Mouse (Mus musculus): ENCODE results near the gene Gak. TPM values are rescaled to one million over a fixed set of nuclear protein-coding genes. Genes with fewer than 3 reads are reported as not detected.
A peak's percentile ranks its signal among the peaks of the same experiment; 100 is the strongest.

Gak gene
- polyA plus RNA-seq, 1 experiment from 2014 or later = 48.1 TPM

DNA sequence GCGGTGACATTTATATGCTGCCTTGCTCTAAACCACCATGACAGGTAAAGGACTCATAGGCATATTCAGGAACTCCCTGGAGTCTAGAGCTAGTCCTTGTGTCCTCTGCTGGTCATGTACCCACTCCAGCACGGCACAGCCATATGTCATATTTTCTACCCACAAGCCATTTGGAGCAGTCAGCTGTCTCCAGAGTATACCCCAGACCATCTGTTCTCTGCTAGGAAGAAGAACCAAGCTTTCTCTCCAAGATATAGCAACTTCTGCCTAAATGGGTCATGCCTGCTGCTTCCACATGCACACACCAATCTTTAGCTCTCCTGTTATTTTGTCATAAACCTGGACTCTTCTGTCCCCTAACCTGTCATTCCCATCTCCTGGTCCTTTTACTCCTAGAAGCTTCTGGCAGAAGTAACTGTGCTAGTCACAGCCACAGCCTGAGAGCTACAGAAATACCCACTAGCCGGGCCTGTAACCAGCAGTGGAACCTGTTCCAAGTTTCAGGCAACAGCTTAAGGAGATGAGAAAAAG is 48.1 kb downstream of the Gak start:
- ATAC-seq (ENCODE audit: insufficient number of reproducible peaks, insufficient read depth, low FRiP score, low TSS enrichment, low read depth) = no peak
- no peaks in the 10 kb centered on the region for H3K4me1 ChIP-seq (replicated peaks)
- WGBS = 93% methylated on average over 3 of the region's 3 CpGs
- no peak overlapping the region for H3K4me3 ChIP-seq (replicated peaks)
- H3K4me2 ChIP-seq = no peak overlapping the region
- no peaks in the 10 kb centered on the region for H3K9me3 ChIP-seq
- no peak overlapping the region for H3K27ac ChIP-seq
- H3K27me3 ChIP-seq = no peaks in the 10 kb centered on the region
- peaks cover 91% of the 10 kb centered on the region for H3K36me3 ChIP-seq
- no peak overlapping the region for H3K9ac ChIP-seq (replicated peaks)

DNA sequence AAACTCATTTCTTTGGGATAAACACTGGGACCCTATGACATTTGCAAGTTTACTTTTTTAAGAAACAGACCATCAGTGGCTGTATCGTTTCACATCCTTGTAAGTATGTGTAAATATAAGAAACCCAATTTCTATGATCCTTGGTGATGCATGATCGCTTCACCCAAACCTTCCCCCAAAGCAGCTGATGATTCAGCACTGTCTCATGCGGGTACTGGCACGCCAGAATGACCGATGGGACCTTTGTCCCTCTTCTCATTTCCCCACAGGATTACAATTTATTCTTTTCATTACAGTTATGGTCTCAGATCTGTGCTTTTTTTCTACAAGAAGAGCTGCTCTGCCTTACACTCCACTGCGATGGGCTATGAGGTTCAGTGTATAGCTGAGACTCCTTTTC is 56.5 kb downstream of the Gak start:
- H3K27ac ChIP-seq = no peak overlapping the region
- WGBS = 94% methylated on average over 6 of the region's 6 CpGs
- H3K4me1 ChIP-seq (replicated peaks) = no peaks in the 10 kb centered on the region
- no peak overlapping the region for H3K4me3 ChIP-seq (replicated peaks)
- no peak overlapping the region for H3K9ac ChIP-seq (replicated peaks)
- no peaks in the 10 kb centered on the region for H3K9me3 ChIP-seq
- no peak overlapping the region for H3K4me2 ChIP-seq
- no peak for ATAC-seq (ENCODE audit: insufficient number of reproducible peaks, insufficient read depth, low FRiP score, low TSS enrichment, low read depth)
- peaks cover 98% of the 10 kb centered on the region for H3K36me3 ChIP-seq
- no peaks in the 10 kb centered on the region for H3K27me3 ChIP-seq

DNA sequence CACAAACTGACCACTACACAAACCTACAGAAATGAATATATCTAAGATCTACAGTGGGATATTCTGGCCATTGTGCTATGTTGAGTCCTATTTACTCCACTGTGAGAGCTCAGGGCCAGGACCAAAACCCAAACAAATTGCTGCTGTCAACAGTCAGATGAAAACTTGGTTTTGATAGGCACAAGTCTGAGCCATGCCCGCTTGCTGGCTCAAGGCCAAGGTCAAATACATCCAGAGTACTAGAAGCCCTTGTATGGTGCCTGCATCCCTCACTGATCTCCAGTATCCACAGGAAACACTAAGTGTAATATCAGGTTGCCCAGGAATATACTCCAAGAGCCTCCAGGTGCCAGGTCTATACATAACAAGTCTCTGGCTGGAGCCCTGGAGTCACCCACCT is 58.6 kb downstream of the Gak start:
- Histone ChIP-seq H3K4me2 (no peak overlapping the region), H3K4me1 (replicated peaks) (no peaks in the 10 kb centered on the region), H3K4me3 (replicated peaks) (no peak overlapping the region), H3K36me3 (peaks cover 94% of the 10 kb centered on the region), H3K27me3 (no peaks in the 10 kb centered on the region), H3K9me3 (no peaks in the 10 kb centered on the region), H3K27ac (no peak overlapping the region), H3K9ac (replicated peaks) (no peak overlapping the region)
- WGBS = 95% methylated on average over 1 of the region's 1 CpGs
- ATAC-seq (ENCODE audit: insufficient number of reproducible peaks, insufficient read depth, low FRiP score, low TSS enrichment, low read depth) = no peak

DNA sequence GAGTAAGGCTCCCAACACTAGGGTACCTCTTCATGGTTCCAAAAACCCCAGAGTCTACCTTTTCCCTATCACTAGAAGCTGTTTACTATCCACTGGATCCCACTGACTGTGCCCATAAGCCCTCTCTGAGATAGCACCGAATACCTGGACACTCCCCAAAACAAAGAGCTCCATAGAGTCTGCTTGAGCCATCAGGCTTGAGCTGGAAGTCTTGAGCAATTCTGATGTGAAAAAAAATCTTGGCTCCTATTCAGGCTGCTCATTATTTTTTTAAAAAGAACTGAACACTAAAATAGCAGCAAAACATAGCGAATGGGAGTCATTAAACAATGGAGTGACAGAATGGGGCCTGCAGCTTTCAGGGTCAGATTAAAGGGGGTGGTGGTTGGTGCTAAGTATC is 62.5 kb downstream of the Gak start:
- Histone ChIP-seq H3K9ac (replicated peaks) (no peak overlapping the region), H3K9me3 (no peaks in the 10 kb centered on the region), H3K4me3 (replicated peaks) (no peak overlapping the region), H3K4me1 (replicated peaks) (no peaks in the 10 kb centered on the region), H3K4me2 (no peak overlapping the region), H3K27ac (no peak overlapping the region), H3K27me3 (no peaks in the 10 kb centered on the region), H3K36me3 (peaks cover 57% of the 10 kb centered on the region)
- ATAC-seq (ENCODE audit: insufficient number of reproducible peaks, insufficient read depth, low FRiP score, low TSS enrichment, low read depth) = no peak
- 96% methylated on average over 2 of the region's 2 CpGs for WGBS

DNA sequence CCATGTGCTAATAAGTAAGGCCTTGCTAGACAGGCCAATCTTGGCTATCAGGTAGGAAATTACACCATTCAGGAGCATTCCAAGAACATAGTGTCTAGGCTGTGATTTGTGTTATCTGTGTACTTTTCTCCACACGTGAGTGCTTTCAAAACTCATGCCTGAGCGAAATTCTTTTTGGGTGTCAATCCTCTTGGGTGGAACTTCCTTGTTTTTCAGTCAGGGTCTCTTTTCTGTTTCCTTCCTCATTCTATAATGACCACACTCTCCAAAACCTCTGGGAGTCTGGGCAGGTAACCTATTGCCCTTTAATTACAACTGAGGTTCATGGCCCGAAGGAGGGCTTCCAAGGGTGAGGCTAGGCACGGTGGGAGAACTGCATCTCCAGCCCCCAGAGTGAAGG is 63.0 kb downstream of the Gak start:
- no peak for ATAC-seq (ENCODE audit: insufficient number of reproducible peaks, insufficient read depth, low FRiP score, low TSS enrichment, low read depth)
- Histone ChIP-seq H3K4me1 (replicated peaks) (no peaks in the 10 kb centered on the region), H3K4me3 (replicated peaks) (no peak overlapping the region), H3K36me3 (peaks cover 51% of the 10 kb centered on the region), H3K9me3 (no peaks in the 10 kb centered on the region), H3K4me2 (no peak overlapping the region), H3K9ac (replicated peaks) (no peak overlapping the region), H3K27me3 (no peaks in the 10 kb centered on the region), H3K27ac (no peak overlapping the region)
- WGBS = 86% methylated on average over 4 of the region's 4 CpGs

DNA sequence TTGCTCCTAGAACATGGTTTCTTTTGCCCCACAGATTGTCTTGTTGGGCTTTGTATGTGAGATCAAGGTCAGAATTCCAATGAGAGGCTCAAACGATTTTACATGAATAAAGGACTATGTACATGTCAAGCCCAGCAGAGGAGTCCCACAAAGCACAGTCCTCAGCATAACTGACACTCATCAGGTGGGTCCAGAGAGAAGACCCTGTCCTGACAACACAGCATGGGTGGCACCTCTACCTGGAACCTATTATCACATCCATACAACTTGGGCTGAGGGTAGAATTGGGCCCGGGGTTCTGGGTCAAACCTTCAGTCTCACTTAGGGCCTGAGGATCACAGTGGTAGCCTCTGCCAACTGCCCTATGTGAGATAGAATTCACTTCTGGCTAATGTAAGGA is 64.2 kb downstream of the Gak start:
- Histone ChIP-seq H3K9me3 (no peaks in the 10 kb centered on the region), H3K9ac (replicated peaks) (no peak overlapping the region), H3K36me3 (peaks cover 40% of the 10 kb centered on the region), H3K27ac (no peak overlapping the region), H3K4me2 (no peak overlapping the region), H3K4me3 (replicated peaks) (no peak overlapping the region), H3K27me3 (no peaks in the 10 kb centered on the region), H3K4me1 (replicated peaks) (no peaks in the 10 kb centered on the region)
- no peak for ATAC-seq (ENCODE audit: insufficient number of reproducible peaks, insufficient read depth, low FRiP score, low TSS enrichment, low read depth)
- 95% methylated on average over 2 of the region's 2 CpGs for WGBS

DNA sequence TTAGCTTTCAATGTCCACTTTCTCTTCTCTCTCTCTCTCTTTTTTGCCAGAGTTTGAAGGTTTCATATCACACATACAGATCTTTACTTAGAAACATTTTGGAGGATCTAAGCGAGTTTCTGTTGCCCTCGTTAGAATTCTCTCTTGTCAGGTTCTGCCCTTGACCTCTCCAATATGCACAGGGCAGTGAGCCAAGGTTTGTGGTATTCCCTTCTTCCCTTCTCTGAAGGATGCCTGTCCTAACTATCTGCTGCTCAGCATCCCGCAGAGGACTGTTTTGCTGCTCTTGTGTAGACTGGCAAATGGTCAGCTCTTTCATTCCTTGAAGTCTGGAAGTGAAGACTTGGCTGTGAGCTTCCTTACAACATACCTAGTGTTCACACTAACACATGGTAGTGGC is 65.2 kb downstream of the Gak start:
- 83% methylated on average over 3 of the region's 3 CpGs for WGBS
- Histone ChIP-seq H3K4me3 (replicated peaks) (no peak overlapping the region), H3K4me1 (replicated peaks) (no peaks in the 10 kb centered on the region), H3K27me3 (no peaks in the 10 kb centered on the region), H3K27ac (no peak overlapping the region), H3K4me2 (no peak overlapping the region), H3K36me3 (peaks cover 30% of the 10 kb centered on the region), H3K9me3 (no peaks in the 10 kb centered on the region), H3K9ac (replicated peaks) (no peak overlapping the region)
- no peak for ATAC-seq (ENCODE audit: insufficient number of reproducible peaks, insufficient read depth, low FRiP score, low TSS enrichment, low read depth)

DNA sequence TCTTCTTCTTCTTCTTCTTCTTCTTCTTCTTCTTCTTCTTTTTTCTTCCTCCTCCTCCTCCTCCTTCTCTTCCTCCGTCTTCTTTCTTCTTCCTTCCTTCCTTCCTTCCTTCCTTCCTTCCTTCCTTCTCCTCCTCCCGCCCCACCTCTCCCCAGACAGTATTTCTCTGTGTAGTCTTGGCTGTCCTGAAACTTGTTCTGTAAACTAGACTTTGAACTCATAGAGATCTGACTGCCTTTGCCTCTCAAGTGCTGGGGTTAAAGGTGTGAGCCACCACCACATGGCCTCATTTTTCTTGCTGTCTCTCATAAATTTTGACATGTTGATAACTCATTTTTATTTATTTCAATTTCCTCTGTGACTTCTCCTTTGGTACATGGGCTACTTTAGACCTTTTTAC is 67.1 kb downstream of the Gak start:
- H3K4me3 ChIP-seq (replicated peaks) = no peak overlapping the region
- 78% methylated on average over 2 of the region's 2 CpGs for WGBS

DNA sequence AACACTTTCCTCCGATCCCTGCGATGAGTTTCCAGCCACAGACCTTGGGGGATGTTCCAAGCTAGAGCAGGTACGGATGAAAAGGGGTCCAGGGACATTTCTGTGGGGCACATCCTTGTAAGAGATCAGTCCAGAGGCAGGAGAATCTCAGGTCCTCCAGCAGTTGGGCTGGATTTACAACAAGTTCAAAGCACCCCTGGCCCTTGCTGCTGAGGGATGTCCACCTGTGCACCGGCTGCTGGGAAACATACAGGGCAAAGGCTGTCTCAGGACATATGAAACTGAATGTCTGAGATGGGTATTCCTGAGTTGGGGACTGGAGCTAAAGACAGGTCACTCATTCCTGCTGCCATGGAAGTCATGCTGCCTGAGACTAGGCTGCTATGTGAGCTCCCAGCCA is 72.6 kb downstream of the Gak start:
- no peaks in the 10 kb centered on the region for H3K36me3 ChIP-seq
- H3K4me1 ChIP-seq (replicated peaks) = no peaks in the 10 kb centered on the region
- no peak for ATAC-seq (ENCODE audit: insufficient number of reproducible peaks, insufficient read depth, low FRiP score, low TSS enrichment, low read depth)
- no peak overlapping the region for H3K9ac ChIP-seq (replicated peaks)
- peaks cover 17% of the 10 kb centered on the region; the same call in 1 of the 2 replicates for H3K27me3 ChIP-seq
- no peaks in the 10 kb centered on the region for H3K9me3 ChIP-seq
- no peak overlapping the region for H3K4me3 ChIP-seq (replicated peaks)
- H3K4me2 ChIP-seq = no peak overlapping the region
- 75% methylated on average over 4 of the region's 4 CpGs for WGBS
- no peak overlapping the region for H3K27ac ChIP-seq

More for the DNA sequence above, 67.1 kb downstream of the Gak start:
- Histone ChIP-seq H3K27me3 (no peaks in the 10 kb centered on the region), H3K9me3 (no peaks in the 10 kb centered on the region), H3K36me3 (peaks cover 12% of the 10 kb centered on the region; the same call in 1 of the 2 replicates), H3K4me2 (no peak overlapping the region), H3K4me1 (replicated peaks) (no peaks in the 10 kb centered on the region), H3K27ac (no peak overlapping the region), H3K9ac (replicated peaks) (no peak overlapping the region)
- no peak for ATAC-seq (ENCODE audit: insufficient number of reproducible peaks, insufficient read depth, low FRiP score, low TSS enrichment, low read depth)

DNA sequence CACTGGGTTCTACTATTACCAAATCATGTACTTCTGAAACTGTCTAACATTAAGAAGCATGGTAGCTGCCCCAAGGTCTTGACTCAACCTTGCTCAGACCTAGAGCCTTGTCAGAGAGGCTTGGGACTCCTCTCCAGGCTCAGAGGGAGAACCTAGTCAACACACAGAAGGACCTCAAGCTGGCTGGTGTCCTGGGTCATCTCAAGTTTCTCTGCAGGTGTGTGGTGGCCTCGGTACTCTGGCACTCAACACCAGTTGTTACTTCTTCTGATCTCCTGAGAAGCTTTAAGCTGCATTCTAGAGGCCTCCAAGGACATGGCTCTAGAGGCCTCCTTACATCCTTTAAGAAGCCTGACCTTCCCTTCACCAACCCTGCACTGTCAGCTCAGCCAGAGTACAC is 75.5 kb downstream of the Gak start:
- H3K27me3 ChIP-seq = peaks cover 46% of the 10 kb centered on the region
- H3K9ac ChIP-seq (replicated peaks) = no peak overlapping the region
- ATAC-seq (ENCODE audit: insufficient number of reproducible peaks, insufficient read depth, low FRiP score, low TSS enrichment, low read depth) = no peak
- no peak overlapping the region for H3K27ac ChIP-seq
- H3K9me3 ChIP-seq = no peaks in the 10 kb centered on the region
- H3K4me2 ChIP-seq = no peak overlapping the region
- H3K4me1 ChIP-seq (replicated peaks) = peaks cover 12% of the 10 kb centered on the region
- no peaks in the 10 kb centered on the region for H3K36me3 ChIP-seq
- no peak overlapping the region for H3K4me3 ChIP-seq (replicated peaks)
- 88% methylated on average over 1 of the region's 1 CpGs for WGBS

DNA sequence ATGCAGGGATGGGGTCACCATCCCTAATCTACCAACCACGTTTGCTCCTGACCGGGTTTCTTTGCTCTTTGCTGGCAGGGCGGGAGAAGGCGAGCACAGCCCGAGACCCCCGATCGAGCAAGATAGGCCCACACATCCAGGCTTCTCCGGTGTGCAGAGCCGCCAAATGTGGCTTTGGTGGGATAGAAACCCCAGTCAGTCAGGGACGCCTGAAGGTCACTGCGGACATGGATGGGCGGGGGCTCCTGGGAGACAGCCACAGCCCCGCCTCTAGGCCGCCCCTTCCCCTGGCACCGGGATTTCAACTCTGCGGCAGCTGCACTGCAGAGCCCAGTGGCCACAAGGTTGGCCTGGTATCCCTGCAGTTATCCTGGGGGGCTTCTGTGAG is 79.4 kb downstream of the Gak start:
- H3K27ac ChIP-seq = no peak overlapping the region
- no peak overlapping the region for H3K9ac ChIP-seq (replicated peaks)
- ATAC-seq (ENCODE audit: insufficient number of reproducible peaks, insufficient read depth, low FRiP score, low TSS enrichment, low read depth) = no peak
- H3K9me3 ChIP-seq = no peaks in the 10 kb centered on the region
- peaks cover 13% of the 10 kb centered on the region for H3K4me1 ChIP-seq (replicated peaks)
- WGBS = 2% methylated on average over 16 of the region's 16 CpGs
- H3K4me3 ChIP-seq (replicated peaks) = peak overlapping the region; percentile 34
- H3K27me3 ChIP-seq = peaks cover 60% of the 10 kb centered on the region
- H3K36me3 ChIP-seq = no peaks in the 10 kb centered on the region
- H3K4me2 ChIP-seq = peak overlapping the region; percentile 66

DNA sequence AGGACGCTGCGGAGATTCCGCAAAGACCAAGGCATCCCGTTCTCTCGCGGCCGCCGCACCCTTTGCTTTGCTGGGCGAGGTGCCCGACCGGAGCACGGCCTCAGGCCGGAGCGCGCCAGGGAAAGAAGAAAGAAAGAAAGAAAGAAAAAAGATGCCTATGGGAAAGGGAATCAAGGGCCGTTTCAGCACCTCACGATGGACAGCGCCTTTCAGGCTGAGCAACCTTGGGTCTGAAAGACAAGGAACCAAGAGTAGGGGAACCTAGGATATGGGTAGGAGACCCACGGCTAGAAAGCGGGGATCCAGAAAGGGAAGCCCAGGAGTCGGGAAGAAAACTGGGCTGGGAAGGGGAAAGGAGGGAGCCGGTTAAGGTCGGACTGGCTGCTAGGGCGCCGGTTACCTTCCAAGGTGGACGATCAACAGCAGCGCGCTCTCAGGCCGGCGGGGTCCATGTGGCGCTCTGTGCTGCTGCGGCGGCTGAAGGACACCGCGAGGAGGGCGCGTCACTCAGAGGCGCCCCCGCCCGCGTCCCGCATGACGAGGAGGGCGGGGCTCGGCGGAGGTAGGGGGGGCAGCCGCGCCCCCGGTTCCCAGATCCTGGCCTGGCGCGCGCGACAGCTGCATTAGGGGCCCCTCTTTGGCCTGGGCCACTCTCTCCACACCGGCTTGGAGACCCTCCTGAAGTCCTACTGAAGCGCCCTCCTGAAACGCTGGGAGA is 79.9 kb downstream of the Gak start, which contains the start of gene Cplx1:
TSS of gene Cplx1 (minus strand) at position 536 of the 718 bp plus-strand sequence.
- no peaks in the 10 kb centered on the region for H3K36me3 ChIP-seq
- H3K4me3 ChIP-seq (replicated peaks) = peak within 1 kb of the TSS; percentile 34
- H3K9me3 ChIP-seq = no peaks in the 10 kb centered on the region
- WGBS = 1% methylated on average over 56 of the region's 56 CpGs
- peak; percentile 60; the same call in 1 of the 2 replicates for ATAC-seq (ENCODE audit: insufficient number of reproducible peaks, insufficient read depth, low FRiP score, low TSS enrichment, low read depth)
- H3K4me1 ChIP-seq (replicated peaks) = peaks cover 13% of the 10 kb centered on the region
- H3K27ac ChIP-seq = no peak within 1 kb of the TSS
- peaks cover 60% of the 10 kb centered on the region for H3K27me3 ChIP-seq
- no peak within 1 kb of the TSS for H3K9ac ChIP-seq (replicated peaks)
- peak within 1 kb of the TSS; percentile 66 for H3K4me2 ChIP-seq
